In genomic region chr14:32073211-32073685, GRCm38 (mm10) we compare ENCODE assay signal across 9 mouse cellular contexts. TPM values are rescaled to one million over a fixed set of nuclear protein-coding genes. Genes with fewer than 3 reads are reported as not detected.
DNase-seq lines count a peak whose midpoint lies in the region; ATAC-seq and TF ChIP-seq lines count a peak whose summit lies in the region.
"Had no signal": no experiment of that assay in that cellular context is flagged by ENCODE, and none has a peak within 500 bp of the region (broad histone marks: within the 10 kb centered on the region; RNA-seq: fewer than 3 reads in every experiment).

No protein-coding gene starts in this region.

- H3K9me3 ChIP-seq in embryonic facial prominence, embryonic 10.5 days = no peaks in the 10 kb centered on the region
- H3K9me3 ChIP-seq in midbrain, embryonic 16.5 days (replicated peaks; ENCODE audit: control insufficient read depth, low read length, poor library complexity, severe bottlenecking) = no peaks in the 10 kb centered on the region

- H3ac ChIP-seq in C2C12 (ENCODE audit: control insufficient read depth, insufficient read length, low read depth) = no peak overlapping the region

- H3K36me3 ChIP-seq in C2C12 (ENCODE audit: control insufficient read depth, insufficient read depth) = no peaks in the 10 kb centered on the region
- no peaks in the 10 kb centered on the region; the same call in 1 of the 2 replicates for H3K36me3 ChIP-seq in embryonic facial prominence, embryonic 10.5 days (replicated peaks)
- no peaks in the 10 kb centered on the region for H3K36me3 ChIP-seq in midbrain, embryonic 16.5 days (ENCODE audit: control insufficient read depth, insufficient read depth, low read length)

- peak; percentile 75 for DNase-seq in 3134 (ENCODE audit: extremely low read depth, insufficient read length, low spot score)
- DNase-seq in embryonic facial prominence, embryonic 10.5 days (ENCODE audit: low spot score) = no peak
- peak; percentile 61 to 62 for DNase-seq in heart, postnatal 14 days
- DNase-seq in left cerebral cortex, postnatal 36 days (ENCODE audit: low spot score in 2 of 2) = peak; percentile 44 to 65
- DNase-seq in skeletal muscle tissue, adult 2 months (ENCODE audit: low read depth, low spot score) = peak; percentile 80

- H3K27ac ChIP-seq in embryonic facial prominence, embryonic 10.5 days (replicated peaks) = 0 out of 2 replicates have a peak overlapping the region, but pooled peaks have one; percentile 24
- H3K27ac ChIP-seq in midbrain, embryonic 16.5 days (ENCODE audit: low read length) = no peak overlapping the region

- H3K9ac ChIP-seq in midbrain, embryonic 16.5 days (ENCODE audit: low read depth, low read length) = no peak overlapping the region

- no peak overlapping the region for H3K4me2 ChIP-seq in midbrain, embryonic 16.5 days (ENCODE audit: low read length)

- no peak for ATAC-seq in inflammation-experienced regulatory T-cells, adult 6 months
- ATAC-seq in midbrain, embryonic 16.5 days = no peak

- TF ChIP-seq CTCF in C2C12 (IDR thresholded peaks at IDR 0.05; ENCODE audit: control insufficient read depth, insufficient read depth, insufficient read length) = no peak

- H3K27me3 ChIP-seq in C2C12 (ENCODE audit: control insufficient read depth, insufficient read depth, insufficient read length) = no peaks in the 10 kb centered on the region
- no peaks in the 10 kb centered on the region for H3K27me3 ChIP-seq in embryonic facial prominence, embryonic 10.5 days (replicated peaks; ENCODE audit: low read depth, poor library complexity, severe bottlenecking)
- no peaks in the 10 kb centered on the region for H3K27me3 ChIP-seq in midbrain, embryonic 16.5 days (ENCODE audit: control insufficient read depth, insufficient read depth, low read depth, low read length)

- 60% methylated on average over 8 of the region's 8 CpGs for WGBS in embryonic facial prominence, embryonic 10.5 days
- 61% methylated on average over 8 of the region's 8 CpGs for WGBS in midbrain, embryonic 16.5 days

- H3K4me1 ChIP-seq in embryonic facial prominence, embryonic 10.5 days = peaks cover 15% of the 10 kb centered on the region
- H3K4me1 ChIP-seq in midbrain, embryonic 16.5 days (ENCODE audit: control insufficient read depth, insufficient read depth, low read length) = no peaks in the 10 kb centered on the region

- no peak overlapping the region for H3K4me3 ChIP-seq in C2C12 (ENCODE audit: insufficient read depth, poor library complexity, severe bottlenecking)
- H3K4me3 ChIP-seq in embryonic facial prominence, embryonic 10.5 days = no peak overlapping the region
- no peak overlapping the region for H3K4me3 ChIP-seq in midbrain, embryonic 16.5 days (ENCODE audit: low read depth, low read length)

- H3K79me3 ChIP-seq in C2C12 (ENCODE audit: low read depth) = no peaks in the 10 kb centered on the region

- no peaks in the 10 kb centered on the region for H3K79me2 ChIP-seq in C2C12 (ENCODE audit: control insufficient read depth, insufficient read depth)

- intact Hi-C loops in heart, postnatal 14 days (cut with DNase I) = no loop called here
- intact Hi-C loops in left cerebral cortex, postnatal 36 days (cut with DNase I) = no loop called here

TF ChIP-seq in C2C12, 6 proteins besides CTCF, POLR2A, EP300 and RAD21:
- TF ChIP-seq FOSL1 (IDR thresholded peaks at IDR 0.05; ENCODE audit: insufficient read depth, low read length, poor library complexity, severe bottlenecking) = peak; percentile 6
- no peak for TF ChIP-seq MYOG (IDR thresholded peaks at IDR 0.05; ENCODE audit: control insufficient read depth, extremely low read depth, insufficient read length)
- TF ChIP-seq MAX (IDR thresholded peaks at IDR 0.05) = peak; percentile 95

RNA-seq across cellular contexts. Expression of gene Oxnad1, which starts 11.9 kb away (rescaled TPM):
- 17.9 TPM for polyA plus RNA-seq in C2C12 (2012; fragmentation: generic; extraction: Trizol)
- 20.1 and 21.2 TPM in 2 replicates for polyA plus RNA-seq in embryonic facial prominence, embryonic 10.5 days (2016; fragmentation: Nextera tagmentation; extraction: Ambion mirVana)
- 10 to 100 TPM; 43.4 to 51.9 TPM for total RNA-seq in heart, postnatal 14 days (2021)
- 10 to 100 TPM; 13.6 to 15.3 TPM for total RNA-seq in left cerebral cortex, postnatal 36 days (2021)
- 10 to 100 TPM; 10.3 to 29.2 (median 28.4) TPM for polyA plus RNA-seq in inflammation-experienced regulatory T-cells, adult 6 months (2017; shearing (Covaris generic))
- polyA plus RNA-seq in midbrain, embryonic 16.5 days (2015; fragmentation: Nextera tagmentation; extraction: Ambion mirVana) = 18.6 and 19.9 TPM in 2 replicates

RNA-seq across cellular contexts. Expression of gene Dph3, which starts 12.3 kb away (rescaled TPM):
- polyA plus RNA-seq in C2C12 (2012; fragmentation: generic; extraction: Trizol) = 119 TPM
- 98.8 and 102 TPM in 2 replicates for polyA plus RNA-seq in embryonic facial prominence, embryonic 10.5 days (2016; fragmentation: Nextera tagmentation; extraction: Ambion mirVana)
- total RNA-seq in heart, postnatal 14 days (2021) = 10 to 100 TPM; 74.5 to 86.9 TPM
- 10 to 100 TPM; 42.7 to 44.5 TPM for total RNA-seq in left cerebral cortex, postnatal 36 days (2021)
- polyA plus RNA-seq in inflammation-experienced regulatory T-cells, adult 6 months (2017; shearing (Covaris generic)) = 10 to 100 TPM; 56.1 to 84.9 (median 71.0) TPM
- polyA plus RNA-seq in midbrain, embryonic 16.5 days (2015; fragmentation: Nextera tagmentation; extraction: Ambion mirVana) = 74.7 and 77.2 TPM in 2 replicates

RNA-seq across cellular contexts. Expression of gene Galnt15, which starts 44.5 kb away (rescaled TPM):
- polyA plus RNA-seq in C2C12 (2012; fragmentation: generic; extraction: Trizol) = 0.23 TPM
- polyA plus RNA-seq in embryonic facial prominence, embryonic 10.5 days (2016; fragmentation: Nextera tagmentation; extraction: Ambion mirVana) = 0.04 and 0.15 TPM in 2 replicates
- 10 to 100 TPM; 12.8 to 17.8 TPM for total RNA-seq in heart, postnatal 14 days (2021)
- 1 to 10 TPM; 2.6 to 2.7 TPM for total RNA-seq in left cerebral cortex, postnatal 36 days (2021)
- polyA plus RNA-seq in inflammation-experienced regulatory T-cells, adult 6 months (2017; shearing (Covaris generic)) = not detected
- 0.45 and 0.52 TPM in 2 replicates for polyA plus RNA-seq in midbrain, embryonic 16.5 days (2015; fragmentation: Nextera tagmentation; extraction: Ambion mirVana)
- polyA plus RNA-seq: limb, embryonic 11.5 days had no signal
